Mouse (Mus musculus) NIH3T3 (cell line): ENCODE measurements at regions not wholly inside any gene's neighbourhood (a gene's known extent, or its start where the extent isn't known, plus 50 kb on each side); places are given as distances from the start of the nearest gene placed in this dataset.
A peak's percentile ranks its signal among the peaks of the same experiment; 100 is the strongest.

Experiments used
- DNase-seq: peaks from one replicate; pipeline ENCODE4 v3.0.0-alpha.2; 2012; ENCODE audit warnings: low read depth

DNA sequence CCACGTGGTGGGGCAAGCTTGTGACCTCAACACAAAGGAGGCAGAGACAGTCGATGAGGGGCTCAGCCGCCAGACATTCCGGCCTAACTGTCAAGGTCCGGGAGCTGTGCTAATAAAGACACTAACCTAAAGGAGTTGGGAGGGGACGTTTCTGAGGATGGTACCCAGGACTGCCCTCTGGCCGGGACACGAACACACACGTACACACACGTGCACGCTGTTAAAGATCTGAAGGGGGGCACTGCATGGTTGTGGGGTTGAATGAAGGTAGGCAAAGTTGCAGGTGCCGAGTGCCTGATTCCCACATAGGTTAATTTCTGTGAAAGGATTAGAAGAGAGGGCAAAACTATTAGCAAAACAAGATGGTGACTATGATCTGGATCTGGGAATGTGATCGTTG lies 65.4 kb upstream of the Mitf start:
- no peak for DNase-seq

DNA sequence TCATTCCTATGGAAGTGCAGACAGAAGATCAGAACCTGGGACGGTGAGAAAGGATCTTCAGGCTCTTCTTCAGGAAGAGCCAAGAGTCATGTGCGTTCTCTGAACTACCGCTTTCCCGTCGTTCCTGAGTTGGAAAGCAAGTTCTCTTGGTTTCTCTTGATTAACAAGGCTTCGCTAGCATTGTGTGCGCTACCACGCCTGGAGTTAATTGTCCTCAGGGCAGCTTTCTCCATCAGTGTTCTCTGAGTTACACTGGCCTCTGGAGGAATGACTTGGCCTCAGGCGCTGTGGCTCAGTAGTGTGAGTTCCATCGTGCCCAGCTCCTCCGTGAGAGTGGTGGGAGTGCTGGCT lies 66.0 kb upstream of the Mitf start:
- no peak for DNase-seq

DNA sequence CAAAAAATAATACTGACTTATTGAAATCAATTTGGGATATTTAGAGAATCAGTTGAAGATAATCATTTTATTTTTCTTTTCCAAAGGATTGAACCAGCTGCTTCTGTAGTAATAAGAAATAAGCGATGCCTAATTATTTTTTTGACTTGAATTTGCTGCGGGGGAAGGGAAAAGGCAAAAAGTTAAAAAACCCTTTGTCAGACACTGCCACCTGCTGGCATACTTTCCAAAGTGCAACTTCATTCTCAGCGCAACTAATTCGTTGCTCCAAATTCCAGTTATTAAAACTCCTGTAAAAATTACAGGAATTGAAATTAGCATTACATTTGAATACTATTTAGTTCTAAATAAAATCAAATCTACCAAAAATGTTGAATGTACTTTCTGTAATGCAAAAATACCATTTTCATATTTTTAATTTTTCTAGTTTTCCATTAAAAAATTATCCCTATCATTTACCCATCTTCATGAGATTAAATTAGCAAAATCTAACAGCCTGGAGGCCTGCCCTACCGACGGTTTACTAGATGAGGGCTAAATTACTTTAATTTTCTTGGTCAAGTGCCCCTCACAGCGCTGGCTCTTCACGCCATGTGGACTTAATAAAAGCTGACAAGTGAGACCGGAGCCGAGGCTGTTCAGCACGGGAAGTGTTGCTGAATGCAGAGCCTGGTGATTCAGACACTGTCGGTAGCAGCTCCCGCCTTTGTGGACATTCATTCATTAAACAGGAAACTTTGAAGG lies 66.6 kb upstream of the Mitf start:
- DNase-seq = peak; percentile 73

DNA sequence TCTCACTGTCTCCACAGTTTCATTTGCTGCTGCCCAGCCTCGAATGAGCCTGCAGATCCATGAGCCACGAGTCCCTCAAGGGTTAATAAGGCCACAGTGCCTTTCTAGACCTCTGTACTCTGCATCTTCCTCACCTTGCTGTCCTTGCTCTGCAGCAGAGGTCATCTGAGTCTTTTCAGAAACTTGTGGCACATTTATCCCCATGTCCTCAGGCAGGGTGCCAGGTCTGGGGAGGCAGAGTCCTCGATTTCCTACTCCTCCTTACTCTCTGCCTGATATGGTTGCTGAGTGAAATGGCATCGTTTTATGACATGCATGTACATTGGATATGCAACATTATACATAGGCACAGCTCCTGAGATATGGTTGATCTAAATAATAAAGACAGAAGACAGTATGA lies 68.0 kb upstream of the Mitf start:
- DNase-seq = no peak

DNA sequence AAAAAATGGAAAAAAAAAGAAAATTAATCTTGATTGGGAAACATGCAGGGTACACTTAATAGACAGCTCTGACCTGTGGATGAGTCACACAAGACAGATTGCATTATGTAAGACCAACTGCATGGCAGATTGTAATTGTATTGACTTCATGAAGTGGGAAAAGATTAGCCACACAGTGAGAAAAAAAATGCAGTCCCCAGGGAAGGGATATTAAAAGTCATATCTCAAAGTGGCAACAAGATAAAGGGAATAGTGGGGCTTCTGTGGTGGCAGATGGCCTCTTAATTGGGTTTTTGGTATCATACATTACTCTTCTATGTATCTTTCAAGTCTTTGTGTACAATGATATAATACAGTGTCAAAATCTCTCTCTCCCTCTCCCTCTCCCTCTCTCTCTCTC lies 76.0 kb upstream of the Mitf start:
- peak; percentile 4 for DNase-seq

DNA sequence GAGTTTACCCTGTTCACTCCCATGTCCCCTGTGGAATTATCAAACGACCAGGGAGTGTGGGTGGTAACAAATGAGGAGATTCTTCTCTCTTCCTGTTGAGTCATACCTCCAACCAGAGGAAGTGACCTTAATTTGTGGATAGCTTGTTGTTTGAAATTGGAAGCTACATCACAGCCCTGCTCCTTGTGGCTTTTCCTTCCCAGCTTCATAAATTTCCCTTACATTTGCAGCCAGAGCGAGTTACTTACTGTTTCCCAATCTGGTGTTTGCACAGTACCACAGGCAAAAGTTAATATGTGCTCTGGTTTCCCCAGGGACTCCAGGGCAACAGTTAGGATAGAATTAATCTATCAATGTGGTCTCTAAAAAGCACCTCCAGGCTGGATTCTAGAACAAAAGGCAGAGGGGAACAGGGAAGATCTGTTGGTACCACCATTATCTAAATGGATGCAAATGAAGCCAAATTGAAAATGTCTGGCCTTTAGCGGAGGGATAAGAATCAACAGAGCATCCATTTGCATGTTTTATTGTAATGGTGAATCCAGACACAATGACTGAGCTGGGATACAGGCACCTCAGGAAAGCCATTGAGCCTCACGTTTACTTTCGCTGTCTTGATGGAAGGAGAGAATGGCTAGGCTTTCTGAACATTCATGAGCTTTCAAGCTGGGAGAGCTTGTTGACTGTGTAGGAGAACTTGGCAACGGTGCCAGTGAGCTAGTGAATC lies 88.5 kb upstream of the Mitf start:
- no peak for DNase-seq

DNA sequence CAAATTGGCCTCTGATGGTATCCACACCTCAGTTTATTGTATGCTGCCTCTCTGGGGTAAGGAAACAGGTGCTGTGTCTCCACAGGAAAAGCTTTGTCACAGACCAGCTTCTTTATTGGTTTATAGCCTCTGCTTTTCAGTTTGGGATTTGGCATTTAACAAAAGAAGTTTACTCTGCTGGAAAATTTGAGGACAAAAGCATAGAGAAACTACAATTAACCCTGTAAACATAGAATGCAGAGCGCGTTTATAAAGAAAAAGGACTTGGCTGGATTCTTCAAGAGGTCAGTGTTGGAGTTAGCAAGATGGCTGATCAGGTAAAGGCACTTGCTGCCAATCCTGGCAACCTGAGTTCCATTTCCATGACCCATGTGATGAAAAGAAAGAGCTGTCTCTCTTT lies 90.1 kb upstream of the Frmd4b start:
- DNase-seq = no peak

DNA sequence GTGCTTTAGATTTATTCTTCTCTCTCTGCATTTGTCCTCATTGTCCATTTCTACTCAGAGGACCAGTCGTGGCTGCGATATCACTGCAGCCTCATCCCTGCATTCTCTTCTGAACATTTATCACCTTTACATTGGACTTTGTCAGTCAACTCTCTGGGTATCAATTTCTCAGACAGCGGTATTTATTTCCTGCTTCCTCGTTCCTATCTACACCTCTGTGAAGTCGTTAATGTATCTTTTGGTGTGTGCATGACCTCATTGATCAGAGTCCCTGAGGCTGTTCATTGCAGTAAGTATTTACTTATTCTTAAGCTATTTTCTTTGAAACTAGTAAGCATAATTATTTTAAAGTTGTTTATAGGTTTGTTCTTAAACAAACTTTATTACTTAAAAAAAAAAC lies 87.0 kb upstream of the Frmd4b start:
- no peak for DNase-seq

DNA sequence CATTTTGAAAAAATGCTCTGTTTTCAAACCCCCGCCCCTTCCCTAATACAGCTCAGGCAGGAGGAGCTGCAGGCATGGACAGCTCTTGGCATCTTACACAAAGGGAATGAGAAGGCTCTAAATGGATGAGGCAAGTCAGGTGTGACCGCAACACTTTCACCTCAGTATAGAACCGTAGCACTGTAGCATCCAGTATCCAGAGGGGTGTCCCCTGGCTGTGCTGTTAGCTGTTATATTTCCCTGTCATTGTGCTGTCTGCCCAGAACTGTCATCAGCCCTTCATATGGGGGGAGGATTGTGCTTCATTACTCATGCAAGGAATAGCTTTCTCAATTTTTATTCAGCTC lies 82.4 kb upstream of the Frmd4b start:
- no peak for DNase-seq

DNA sequence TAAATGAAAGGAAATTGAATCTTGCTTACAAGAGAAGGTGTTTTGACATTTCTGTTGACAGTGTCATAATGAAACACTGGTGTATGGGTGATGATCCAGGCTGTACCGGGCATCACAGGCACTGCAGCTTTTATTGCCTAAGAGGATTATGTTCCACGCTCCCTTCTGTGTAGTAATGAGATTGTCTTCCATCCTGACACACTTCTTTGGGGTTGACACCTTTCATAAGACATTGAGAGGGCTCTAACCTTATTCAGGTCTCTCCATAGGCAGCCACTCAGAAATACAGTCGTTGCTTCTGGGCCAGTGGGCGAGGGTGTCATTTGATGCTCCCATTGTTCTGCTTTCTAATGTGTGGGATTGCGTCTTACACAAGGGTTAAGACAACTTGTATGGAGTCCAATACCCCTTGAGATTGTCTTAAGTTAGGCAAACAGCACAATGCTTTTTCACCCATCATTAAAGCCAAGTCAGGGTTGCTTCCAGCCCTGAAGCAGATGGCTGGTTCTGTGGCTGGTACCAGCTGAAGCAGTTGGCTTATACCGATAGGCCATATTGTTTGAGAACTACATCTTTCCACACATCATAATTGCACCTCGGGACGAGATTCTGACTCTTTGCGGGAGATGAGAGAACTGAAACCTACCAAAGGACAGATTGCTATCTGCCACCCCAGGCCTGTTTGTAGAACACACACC lies 81.9 kb upstream of the Frmd4b start:
- DNase-seq = no peak

DNA sequence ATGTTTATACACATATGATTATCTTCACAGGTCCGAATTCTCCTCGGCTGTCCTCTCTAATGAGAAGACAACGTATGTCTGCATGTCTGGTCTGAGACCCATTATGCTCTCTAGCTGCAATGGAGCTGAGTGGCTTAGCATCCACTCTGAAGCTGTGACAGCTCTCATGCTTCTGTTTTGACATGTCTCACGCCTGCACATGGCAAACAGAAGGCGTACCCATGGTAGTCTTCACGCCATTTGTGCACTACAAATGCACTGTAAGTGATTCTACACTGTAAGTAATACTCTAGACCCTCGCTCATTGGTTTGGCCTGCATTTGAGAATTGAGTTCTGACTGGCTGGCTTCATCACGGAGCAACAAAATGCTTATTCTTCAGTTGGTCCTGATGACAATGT lies 75.9 kb upstream of the Frmd4b start:
- no peak for DNase-seq

DNA sequence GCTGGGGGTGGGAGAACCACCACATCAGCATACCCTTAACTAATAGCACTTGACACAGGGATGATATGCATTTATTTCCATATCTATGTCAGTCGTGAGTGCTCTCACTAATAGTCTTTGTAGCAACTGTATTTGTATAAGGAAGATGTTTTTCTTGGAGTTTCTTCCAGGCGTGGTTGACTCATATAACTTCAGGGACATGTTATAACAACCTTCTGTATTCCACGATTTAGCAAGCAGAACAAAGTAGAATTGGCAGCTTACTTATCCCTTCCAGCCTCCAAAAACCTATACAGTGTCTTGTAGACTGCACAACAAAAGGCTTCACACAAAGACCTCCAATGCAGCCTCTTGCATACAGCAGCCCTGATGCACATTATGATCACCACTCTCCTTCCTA lies 73.8 kb upstream of the Frmd4b start:
- no peak for DNase-seq

DNA sequence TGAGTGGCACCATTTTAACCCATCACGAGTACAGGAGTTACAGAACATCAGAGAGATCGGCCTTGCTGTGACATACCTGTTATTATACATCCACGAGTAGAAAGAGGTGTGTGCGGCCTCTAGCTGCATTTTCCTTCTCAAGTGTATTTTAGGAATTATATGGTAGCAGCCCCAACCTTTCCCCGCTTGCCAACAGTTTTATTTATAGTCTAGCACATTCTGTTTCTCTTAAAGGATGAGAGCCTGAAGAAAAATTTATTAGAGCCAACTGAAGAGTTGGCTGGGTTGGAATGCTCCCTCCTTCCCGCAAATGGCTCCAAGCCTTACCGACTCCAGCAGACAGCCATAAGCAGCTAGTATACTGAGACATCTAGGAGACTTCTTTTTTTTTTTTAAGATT lies 67.0 kb upstream of the Frmd4b start:
- DNase-seq = no peak

DNA sequence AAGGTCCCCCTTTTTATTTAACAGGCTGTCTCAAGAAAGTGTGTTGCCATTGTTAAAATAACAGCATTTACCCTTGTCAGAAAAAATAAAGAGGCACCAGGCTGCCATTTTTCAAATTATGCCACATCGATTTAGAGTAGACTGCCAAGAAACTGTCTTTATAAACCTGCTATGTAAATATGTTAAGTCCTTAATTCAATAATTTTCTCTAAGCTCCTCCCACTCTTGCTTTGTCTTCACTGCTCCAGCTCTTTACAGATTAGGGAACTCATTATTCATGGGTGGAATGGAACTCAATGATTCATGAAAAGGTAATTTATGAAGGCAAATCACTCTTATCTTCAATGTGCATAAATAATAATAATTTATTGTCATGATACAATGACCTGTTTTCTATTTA lies 64.9 kb upstream of the Frmd4b start:
- no peak for DNase-seq

DNA sequence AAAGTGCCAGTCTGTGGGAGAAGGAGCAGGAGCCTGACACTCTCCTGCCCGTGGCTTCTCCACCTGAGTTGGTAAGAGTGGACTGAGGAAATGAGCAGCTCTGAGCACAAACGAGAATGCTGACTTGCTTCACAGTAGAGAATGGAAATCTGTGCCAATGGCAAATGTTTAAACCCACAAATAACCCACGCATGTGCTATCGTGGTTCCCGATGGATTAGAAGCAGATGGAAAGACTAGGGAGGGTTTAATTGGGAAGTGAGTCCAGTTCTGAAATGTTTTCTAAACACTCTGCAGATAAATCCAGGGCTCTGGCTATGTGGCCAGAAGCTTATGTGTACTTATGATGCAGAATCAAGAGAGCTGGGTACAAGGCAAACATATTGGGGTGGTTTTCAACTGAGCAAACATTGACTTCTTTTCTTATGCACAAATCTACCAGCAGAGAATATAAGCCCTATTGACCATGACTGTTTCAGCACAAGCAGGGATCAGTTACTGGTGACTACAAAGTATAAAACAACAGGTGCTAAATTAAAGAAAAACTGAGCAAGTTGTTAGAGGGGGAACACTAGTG lies 57.9 kb upstream of the Frmd4b start:
- DNase-seq = no peak

DNA sequence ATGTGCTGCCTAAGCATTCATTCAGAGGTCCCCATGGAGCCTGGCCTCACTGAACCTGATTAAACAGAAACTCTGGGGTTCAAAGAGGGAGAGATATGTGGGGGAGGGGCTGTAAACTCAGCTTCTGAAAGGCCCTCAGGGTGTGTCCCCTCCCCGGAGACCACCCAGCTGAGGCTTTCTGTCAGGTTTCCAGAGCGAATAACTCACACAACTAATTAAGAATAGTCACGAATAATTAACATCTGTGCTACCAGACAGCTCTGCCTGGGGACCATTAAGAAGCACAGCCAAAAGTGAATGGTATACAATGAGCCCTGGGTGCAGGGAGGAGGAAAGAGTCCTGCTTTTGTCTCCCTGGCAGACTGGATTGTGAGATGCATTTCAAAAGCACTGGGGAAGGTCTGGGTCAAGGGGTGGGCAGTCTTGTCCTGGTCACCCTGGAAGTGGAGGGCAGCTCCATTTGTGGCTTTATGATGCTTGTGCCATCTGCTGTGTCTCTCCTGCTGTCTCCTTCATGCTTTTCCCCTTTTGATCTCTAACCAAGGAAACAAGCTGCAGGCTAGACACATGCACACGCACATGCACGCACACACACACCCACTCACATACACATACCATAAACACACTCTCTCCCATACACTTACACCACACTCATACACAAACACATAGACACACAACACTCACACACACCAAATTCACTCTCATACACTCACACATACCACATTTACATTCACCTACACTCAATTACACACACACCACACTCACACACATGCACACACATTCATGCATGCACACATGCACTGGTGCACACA lies 49.7 kb upstream of the Frmd4b start:
- DNase-seq = no peak
